In the genomic region with DNA sequence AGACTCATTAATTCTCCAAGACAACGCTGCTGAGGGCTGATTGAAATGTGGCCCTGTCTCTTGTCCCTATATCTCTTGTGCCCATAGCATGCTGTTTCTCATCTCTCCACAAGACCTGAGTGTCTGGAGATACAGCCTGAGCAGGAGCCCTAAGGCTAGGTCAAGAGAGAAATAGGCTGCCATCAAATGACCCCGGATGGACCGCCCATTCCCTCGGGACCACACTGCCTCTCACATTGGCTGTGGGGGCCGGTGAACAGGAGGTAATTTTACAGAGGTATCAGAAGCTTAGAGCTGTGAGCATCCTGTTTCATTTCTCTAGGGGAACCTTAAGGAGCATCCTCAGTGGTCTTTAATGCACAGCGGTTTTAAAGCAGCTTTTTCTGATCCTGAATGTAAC, we compare ENCODE assay signal across 35 mouse cellular contexts. TPM values are rescaled to one million over a fixed set of nuclear protein-coding genes. Genes with fewer than 3 reads are reported as not detected.
DNase-seq lines count a peak whose midpoint lies in the region; ATAC-seq and TF ChIP-seq lines count a peak whose summit lies in the region.
"Had no signal": no experiment of that assay in that cellular context is flagged by ENCODE, and none has a peak within 500 bp of the region (broad histone marks: within the 10 kb centered on the region; RNA-seq: fewer than 3 reads in every experiment).

No protein-coding gene starts in this region.

- H3K9ac ChIP-seq in hindbrain, postnatal 0 days (replicated peaks; ENCODE audit: low read length) = no peak overlapping the region
- no peak overlapping the region for H3K9ac ChIP-seq in hindbrain, embryonic 14.5 days
- H3K9ac ChIP-seq: embryonic facial prominence, embryonic 12.5 days; embryonic facial prominence, embryonic 15.5 days; forebrain, embryonic 12.5 days; heart, embryonic 15.5 days had no signal

- ATAC-seq in hindbrain, postnatal 0 days = peak; percentile 27; the same call in 1 of the 2 replicates
- no peak for ATAC-seq in hindbrain, embryonic 14.5 days (ENCODE audit: low FRiP score)
- ATAC-seq: forebrain, embryonic 16.5 days; hindbrain, embryonic 16.5 days; inflammation-experienced regulatory T-cells, adult 6 months; Patski had no signal

- no peak overlapping the region for H3K27ac ChIP-seq in hindbrain, postnatal 0 days
- H3K27ac ChIP-seq in hindbrain, embryonic 14.5 days = no peak overlapping the region
- H3K27ac ChIP-seq: embryonic facial prominence, embryonic 12.5 days; embryonic facial prominence, embryonic 15.5 days; forebrain, embryonic 12.5 days; heart, embryonic 15.5 days; hindbrain, embryonic 10.5 days had no signal

- no peaks in the 10 kb centered on the region for H3K27me3 ChIP-seq in hindbrain, postnatal 0 days (ENCODE audit: insufficient read depth, low read length)
- H3K27me3 ChIP-seq in hindbrain, embryonic 14.5 days (ENCODE audit: control insufficient read depth, insufficient read depth, low read length) = no peaks in the 10 kb centered on the region
- H3K27me3 ChIP-seq: CH12.LX; embryonic facial prominence, embryonic 12.5 days; embryonic facial prominence, embryonic 15.5 days; heart, embryonic 15.5 days had no signal

- WGBS in hindbrain, postnatal 0 days = 62% methylated on average over 6 of the region's 6 CpGs
- 63% methylated on average over 6 of the region's 6 CpGs for WGBS in hindbrain, embryonic 14.5 days

- no peak for TF ChIP-seq CTCF in hindbrain, postnatal 0 days (IDR thresholded peaks at IDR 0.05; ENCODE audit: low read depth)

- H3K4me1 ChIP-seq in hindbrain, postnatal 0 days (ENCODE audit: insufficient read depth, low read length) = 0 out of 2 replicates have a peak, but pooled peaks cover 7% of the 10 kb centered on the region
- H3K4me1 ChIP-seq in hindbrain, embryonic 14.5 days (replicated peaks; ENCODE audit: control insufficient read depth, insufficient read depth, low read length) = no peaks in the 10 kb centered on the region
- H3K4me1 ChIP-seq: embryonic facial prominence, embryonic 12.5 days; embryonic facial prominence, embryonic 15.5 days; heart, embryonic 15.5 days had no signal

- H3K4me2 ChIP-seq in hindbrain, postnatal 0 days (ENCODE audit: low read depth, low read length) = no peak overlapping the region
- no peak overlapping the region for H3K4me2 ChIP-seq in hindbrain, embryonic 14.5 days (replicated peaks)
- H3K4me2 ChIP-seq: embryonic facial prominence, embryonic 12.5 days; embryonic facial prominence, embryonic 15.5 days; forebrain, embryonic 12.5 days; heart, embryonic 11.5 days; heart, embryonic 15.5 days had no signal

- no peaks in the 10 kb centered on the region for H3K9me3 ChIP-seq in hindbrain, postnatal 0 days (ENCODE audit: low read length)
- no peaks in the 10 kb centered on the region for H3K9me3 ChIP-seq in hindbrain, embryonic 14.5 days (ENCODE audit: control insufficient read depth, low read length)
- H3K9me3 ChIP-seq: embryonic facial prominence, embryonic 12.5 days; embryonic facial prominence, embryonic 15.5 days; forebrain, embryonic 12.5 days; G1E; heart, embryonic 15.5 days; hindbrain, embryonic 10.5 days had no signal

- H3K4me3 ChIP-seq in hindbrain, postnatal 0 days (ENCODE audit: low read length) = no peak overlapping the region
- H3K4me3 ChIP-seq in hindbrain, embryonic 14.5 days (replicated peaks; ENCODE audit: low read length) = no peak overlapping the region
- H3K4me3 ChIP-seq: embryonic facial prominence, embryonic 12.5 days; embryonic facial prominence, embryonic 15.5 days; forebrain, embryonic 12.5 days; heart, embryonic 15.5 days; hindbrain, embryonic 10.5 days had no signal

- DNase-seq in heart, adult 11 months = peak; percentile 83
- DNase-seq in heart, adult 8-10 months (ENCODE audit: low spot score) = no peak
- no peak for DNase-seq in hindbrain, postnatal 0 days (ENCODE audit: low spot score)
- no peak for DNase-seq in hindbrain, embryonic 14.5 days (ENCODE audit: low spot score)
- DNase-seq in testis, postnatal 10 days (ENCODE audit: low spot score) = peak; percentile 19
- DNase-seq in testis, postnatal 14 days (ENCODE audit: low spot score) = no peak
- DNase-seq: adrenal gland, postnatal 10 days; adrenal gland, postnatal 36 days; B cell, adult 2 months; cerebellum, adult 11 months; cerebellum, adult 2 months; cerebellum, adult 9-11 months; cerebellum, postnatal 25 days; gastrocnemius, postnatal 14 days; heart, adult 18-20 months; heart, postnatal 10 days; heart, postnatal 36 days; kidney, adult 11 months; kidney, adult 8-10 months had no signal

- no peaks in the 10 kb centered on the region for H3K36me3 ChIP-seq in hindbrain, postnatal 0 days (ENCODE audit: insufficient read depth, low read length)
- no peaks in the 10 kb centered on the region for H3K36me3 ChIP-seq in hindbrain, embryonic 14.5 days (replicated peaks; ENCODE audit: control insufficient read depth, insufficient read depth)
- H3K36me3 ChIP-seq: embryonic facial prominence, embryonic 12.5 days; embryonic facial prominence, embryonic 15.5 days; forebrain, embryonic 12.5 days; G1E; heart, embryonic 15.5 days; hindbrain, embryonic 10.5 days had no signal

RNA-seq across cellular contexts. Expression of a gene that starts 21.1 kb away (rescaled TPM):
- under 1 TPM; 0.09 to 0.28 (median 0.18) TPM for total RNA-seq in heart, adult 8-10 months (2022)
- total RNA-seq in hindbrain, postnatal 0 days (2014; rRNA removed) = 0.21 and 0.25 TPM in 2 replicates
- 0.11 and 0.24 TPM in 2 replicates for polyA plus RNA-seq in hindbrain, postnatal 0 days (2015; fragmentation: Nextera tagmentation; extraction: Ambion mirVana)
- polyA plus RNA-seq in hindbrain, embryonic 14.5 days (2014; fragmentation: Nextera tagmentation; extraction: Ambion mirVana) = 0.13 and 0.14 TPM in 2 replicates
- total RNA-seq: common myeloid progenitor, adult 5-6 weeks had no signal
- polyA plus RNA-seq: forebrain, embryonic 12.5 days; G1E; hindbrain, embryonic 10.5 days; inflammation-experienced regulatory T-cells, adult 6 months had no signal

RNA-seq across cellular contexts. Expression of a gene that starts 28.7 kb away (rescaled TPM):
- total RNA-seq in heart, adult 8-10 months (2022) = not detected
- total RNA-seq in hindbrain, postnatal 0 days (2014; rRNA removed) = 2.2 TPM in 1 of 2 replicates, not detected in the other
- polyA plus RNA-seq in hindbrain, postnatal 0 days (2015; fragmentation: Nextera tagmentation; extraction: Ambion mirVana) = not detected in 2 replicates
- polyA plus RNA-seq in hindbrain, embryonic 14.5 days (2014; fragmentation: Nextera tagmentation; extraction: Ambion mirVana) = not detected in 2 replicates
- total RNA-seq: adrenal gland, adult 18-20 months; adrenal gland, postnatal 10 days; adrenal gland, postnatal 36 days; CH12.LX; common myeloid progenitor, adult 5-6 weeks; gastrocnemius, adult 18-20 months; gastrocnemius, postnatal 14 days; gastrocnemius, postnatal 4 days; heart, adult 18-20 months; heart, postnatal 10 days; heart, postnatal 36 days had no signal
- polyA plus RNA-seq: cerebellum, adult 2 months; embryonic facial prominence, embryonic 12.5 days; embryonic facial prominence, embryonic 15.5 days; forebrain, embryonic 12.5 days; forebrain, embryonic 16.5 days; G1E; heart, embryonic 11.5 days; heart, embryonic 15.5 days; hindbrain, embryonic 10.5 days; inflammation-experienced regulatory T-cells, adult 6 months had no signal

RNA-seq across cellular contexts. Expression of a gene that starts 45.4 kb away (rescaled TPM):
- total RNA-seq in heart, adult 8-10 months (2022) = 1 to 10 TPM; 1.8 to 5.8 (median 3.6) TPM
- total RNA-seq in hindbrain, postnatal 0 days (2014; rRNA removed) = 0.11 TPM in 1 of 2 replicates, not detected in the other
- 0.37 and 0.90 TPM in 2 replicates for polyA plus RNA-seq in hindbrain, postnatal 0 days (2015; fragmentation: Nextera tagmentation; extraction: Ambion mirVana)
- polyA plus RNA-seq in hindbrain, embryonic 14.5 days (2014; fragmentation: Nextera tagmentation; extraction: Ambion mirVana) = 0.16 TPM in 1 of 2 replicates, not detected in the other
- total RNA-seq: common myeloid progenitor, adult 5-6 weeks; G1E had no signal
- polyA plus RNA-seq: forebrain, embryonic 16.5 days; G1E; inflammation-experienced regulatory T-cells, adult 6 months had no signal

Comparison
In these comparisons a context has a peak if more than half of its experiments do, and no peak if none do; other contexts are left out.
1. DNase-seq: peak in heart, adult 11 months (single experiment) and testis, postnatal 10 days (single experiment); none in heart, adult 8-10 months (single experiment), hindbrain, postnatal 0 days (single experiment), hindbrain, embryonic 14.5 days (single experiment) and testis, postnatal 14 days (single experiment).